Mouse (Mus musculus) lung, postnatal 0 days (tissue): ENCODE results near the gene Grxcr1. TPM values are rescaled to one million over a fixed set of nuclear protein-coding genes. Genes with fewer than 3 reads are reported as not detected.

ENCODE experiments used
- ATAC-seq: fragments of 200-750 bp; cut with Nextera tagmentation; 2 replicates; pipeline ENCODE4 v1.8.0; 2017; ENCODE audit warnings: moderate library complexity
- DNase-seq: peaks from one replicate; pipeline ENCODE4 v3.0.0-alpha.2; 2016; ENCODE audit warnings: low spot score
- H3K27ac ChIP-seq: fragments of 300-500 bp; sonication (generic); 2 replicates; pipeline ENCODE4 v1.5.1; 2014; ENCODE audit warnings: antibody characterized with exemption, mild to moderate bottlenecking, low read length, mixed read lengths
- H3K27me3 ChIP-seq: fragments of 300-500 bp; sonication (generic); replicated peaks from 2 replicates; pipeline ENCODE4 v1.6.1; 2014; ENCODE audit warnings: low read length, mixed read lengths; ENCODE audit not compliant: insufficient read depth
- H3K36me3 ChIP-seq: fragments of 300-500 bp; sonication (generic); 2 replicates; pipeline ENCODE4 v1.6.1; 2014; ENCODE audit warnings: low read length, mixed read lengths; ENCODE audit not compliant: insufficient read depth
- H3K4me1 ChIP-seq: fragments of 300-500 bp; sonication (generic); 2 replicates; pipeline ENCODE4 v1.6.1; 2014; ENCODE audit warnings: antibody characterized with exemption, low read depth, low read length, mixed read lengths; ENCODE audit not compliant: insufficient read depth
- H3K4me2 ChIP-seq: fragments of 300-500 bp; sonication (generic); replicated peaks from 2 replicates; pipeline ENCODE4 v1.6.1; 2014; ENCODE audit warnings: low read depth, mild to moderate bottlenecking, low read length, moderate library complexity, mixed read lengths
- H3K4me3 ChIP-seq: fragments of 300-500 bp; sonication (generic); 2 replicates; pipeline ENCODE4 v1.5.1; 2014; ENCODE audit warnings: low read depth, low read length
- H3K9ac ChIP-seq: fragments of 300-500 bp; sonication (generic); replicated peaks from 2 replicates; pipeline ENCODE4 v1.6.1; 2014; ENCODE audit warnings: low read depth, mild to moderate bottlenecking
- H3K9me3 ChIP-seq: fragments of 300-500 bp; sonication (generic); 2 replicates; pipeline ENCODE4 v1.6.1; 2016; ENCODE audit warnings: low read length, mixed read lengths
- CTCF ChIP-seq: IDR thresholded peaks from 2 replicates; pipeline ENCODE4 v1.5.1; 2016; ENCODE audit warnings: antibody characterized with exemption, mild to moderate bottlenecking
- EP300 ChIP-seq: IDR thresholded peaks from 2 replicates; pipeline ENCODE4 v1.6.1; 2016; ENCODE audit warnings: antibody characterized with exemption, mild to moderate bottlenecking, control low read depth
- WGBS: fragments of 180-500 bp; shearing (Covaris S2); extraction: QIAGEN DNeasy Blood & Tissue Kit; methylation state at CpG from one replicate; pipeline ENCODE4 v1.1.7; 2014; 5-methylcytosine and 5-hydroxymethylcytosine counted together
- polyA plus RNA-seq: library from polyadenylated mRNA; unstranded; fragments of >200 nt; fragmentation: Nextera tagmentation; extraction: Ambion mirVana; gene quantifications from 2 replicates; pipeline ENCODE4 v1.2.1, GENCODE M21; 2015

Gene Grxcr1
- polyA plus RNA-seq, 1 experiment from 2014 or later = not detected

DNA sequence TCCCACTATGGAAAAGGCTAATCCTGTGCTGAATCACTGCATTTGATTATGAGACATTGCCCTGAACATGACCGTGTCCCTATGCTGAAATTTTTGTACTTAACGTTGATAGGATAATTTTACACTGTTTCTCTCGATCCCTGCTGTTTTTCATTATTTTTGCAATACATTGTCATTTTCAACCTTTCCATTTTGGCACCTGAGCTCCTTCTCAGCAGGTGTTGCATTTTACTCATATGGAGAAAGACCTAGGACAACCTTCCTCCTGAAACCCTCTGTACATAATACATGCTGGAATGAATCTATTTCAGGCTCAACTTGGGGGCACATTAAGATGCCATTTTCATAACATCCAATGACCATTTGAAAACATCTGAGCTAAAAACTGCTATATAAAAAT is 38.7 kb downstream of the Grxcr1 start:
- no peak overlapping the region for H3K4me2 ChIP-seq
- H3K4me1 ChIP-seq = no peaks in the 10 kb centered on the region
- DNase-seq = no peak
- ATAC-seq = no peak
- H3K9me3 ChIP-seq = no peaks in the 10 kb centered on the region
- no peak overlapping the region for H3K27ac ChIP-seq
- no peak overlapping the region for H3K9ac ChIP-seq
- no peaks in the 10 kb centered on the region for H3K27me3 ChIP-seq
- no peaks in the 10 kb centered on the region for H3K36me3 ChIP-seq
- 81% methylated on average over 3 of the region's 3 CpGs for WGBS
- no peak for TF ChIP-seq CTCF
- no peak for TF ChIP-seq EP300
- no peak overlapping the region for H3K4me3 ChIP-seq

DNA sequence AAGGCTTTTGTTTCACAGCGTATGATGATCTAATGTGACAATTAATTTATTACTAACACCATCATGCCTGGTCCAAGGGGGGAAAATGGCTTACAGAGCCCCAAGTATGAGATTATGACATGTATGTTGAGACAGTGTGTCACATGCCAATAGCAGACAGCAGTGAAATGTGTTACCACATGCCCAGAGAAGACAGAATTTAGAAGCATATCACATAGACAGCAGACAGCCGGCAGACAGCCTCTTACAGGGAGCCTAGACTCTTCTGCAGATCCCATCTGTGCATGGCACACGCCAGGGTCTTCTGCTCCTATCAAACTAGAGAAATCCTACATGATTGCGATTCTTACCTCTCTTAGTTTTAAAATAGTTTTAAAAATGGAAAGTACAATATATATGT is 40.2 kb downstream of the Grxcr1 start:
- ATAC-seq = no peak
- Histone ChIP-seq H3K4me3 (no peak overlapping the region), H3K4me2 (no peak overlapping the region), H3K36me3 (no peaks in the 10 kb centered on the region), H3K9ac (no peak overlapping the region), H3K27me3 (no peaks in the 10 kb centered on the region), H3K27ac (no peak overlapping the region), H3K4me1 (no peaks in the 10 kb centered on the region), H3K9me3 (no peaks in the 10 kb centered on the region)
- no peak for TF ChIP-seq CTCF
- no peak for TF ChIP-seq EP300
- WGBS = 82% methylated on average over 4 of the region's 4 CpGs
- no peak for DNase-seq

DNA sequence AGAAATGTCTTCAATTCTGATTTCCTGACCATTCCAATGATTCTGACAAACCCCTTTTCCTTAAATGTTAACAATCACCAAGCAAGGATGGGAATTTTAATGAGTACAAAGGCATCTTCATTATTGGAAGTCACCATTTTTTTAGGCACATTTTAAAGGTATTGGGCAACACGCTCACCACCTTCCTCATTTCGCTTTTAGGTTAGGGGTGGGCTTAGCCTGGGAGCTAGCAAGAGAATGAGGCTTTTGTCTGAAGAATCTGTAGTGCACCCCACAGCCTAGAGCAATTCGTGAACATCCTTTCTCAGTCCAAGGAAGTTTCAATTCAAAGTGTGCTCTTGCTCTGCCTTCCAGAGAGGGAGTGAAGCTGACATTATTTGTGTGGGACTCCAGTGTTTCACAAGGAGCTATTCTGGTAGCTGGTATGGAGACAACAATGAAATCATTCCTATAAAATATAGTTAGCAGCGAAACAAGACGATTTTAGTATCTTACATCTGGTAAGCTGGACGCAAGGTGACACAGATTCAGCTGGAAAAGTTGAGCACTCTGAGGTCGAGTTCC is 55.0 kb downstream of the Grxcr1 start:
- WGBS = 75% methylated on average over 7 of the region's 7 CpGs
- H3K27me3 ChIP-seq = no peaks in the 10 kb centered on the region
- H3K4me3 ChIP-seq = no peak overlapping the region
- H3K36me3 ChIP-seq = no peaks in the 10 kb centered on the region
- TF ChIP-seq CTCF (no peak), EP300 (no peak)
- no peak overlapping the region for H3K9ac ChIP-seq
- DNase-seq (no peak), ATAC-seq (no peak)
- no peak overlapping the region for H3K4me2 ChIP-seq
- no peaks in the 10 kb centered on the region for H3K9me3 ChIP-seq
- H3K27ac ChIP-seq = no peak overlapping the region
- H3K4me1 ChIP-seq = no peaks in the 10 kb centered on the region

DNA sequence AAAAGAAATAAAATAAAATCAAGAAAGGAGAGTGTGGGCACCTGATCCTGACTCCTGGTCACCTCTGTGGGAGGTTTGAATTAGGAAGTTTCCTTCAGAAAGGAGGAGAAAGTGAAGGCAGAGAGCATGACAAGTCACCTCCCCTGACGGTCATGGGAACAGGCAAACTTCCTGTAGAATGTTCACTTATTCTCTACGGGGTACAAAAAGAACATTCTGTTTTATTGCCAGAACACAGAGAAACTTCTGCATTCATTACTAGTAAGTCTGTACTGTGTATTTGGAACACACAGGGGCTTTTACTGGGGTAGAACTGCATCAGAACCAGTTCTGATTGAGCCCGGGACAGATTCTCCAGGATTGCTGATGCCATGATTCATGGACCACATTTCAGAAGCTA is 55.5 kb downstream of the Grxcr1 start:
- no peaks in the 10 kb centered on the region for H3K36me3 ChIP-seq
- H3K4me3 ChIP-seq = no peak overlapping the region
- no peaks in the 10 kb centered on the region for H3K27me3 ChIP-seq
- TF ChIP-seq EP300 = no peak
- TF ChIP-seq CTCF = no peak
- H3K4me1 ChIP-seq = no peaks in the 10 kb centered on the region
- DNase-seq (no peak), ATAC-seq (no peak)
- 73% methylated on average over 3 of the region's 3 CpGs for whole genome bisulfite sequencing
- no peak overlapping the region for H3K9ac ChIP-seq
- no peak overlapping the region for H3K4me2 ChIP-seq
- H3K27ac ChIP-seq = no peak overlapping the region
- H3K9me3 ChIP-seq = no peaks in the 10 kb centered on the region

DNA sequence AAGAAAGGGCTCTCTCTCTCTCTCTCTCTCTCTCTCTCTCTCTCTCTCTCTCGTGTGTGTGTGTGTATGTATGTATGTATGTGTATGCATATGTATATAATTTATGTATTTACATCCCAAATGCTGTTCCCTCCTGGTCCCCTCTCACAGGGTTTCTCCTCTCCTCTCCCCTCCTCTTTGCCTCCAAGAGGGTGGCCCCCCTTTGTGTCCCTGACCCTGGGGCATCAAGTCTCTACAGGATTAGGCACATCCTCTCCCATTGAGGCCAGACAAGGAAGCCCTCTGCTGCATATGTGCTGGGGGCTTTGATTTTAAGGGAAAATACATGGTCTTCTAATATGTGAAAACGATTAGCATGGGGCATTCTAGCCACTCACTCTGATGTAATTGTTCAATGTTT is 61.5 kb downstream of the Grxcr1 start:
- TF ChIP-seq CTCF (no peak), EP300 (no peak)
- no peaks in the 10 kb centered on the region for H3K36me3 ChIP-seq
- H3K4me2 ChIP-seq = no peak overlapping the region
- 64% methylated on average over 1 of the region's 2 CpGs for WGBS
- no peak overlapping the region for H3K27ac ChIP-seq
- ATAC-seq (no peak), DNase-seq (no peak)
- no peaks in the 10 kb centered on the region for H3K9me3 ChIP-seq
- no peaks in the 10 kb centered on the region for H3K4me1 ChIP-seq
- H3K9ac ChIP-seq = no peak overlapping the region
- H3K4me3 ChIP-seq = no peak overlapping the region
- no peaks in the 10 kb centered on the region for H3K27me3 ChIP-seq

DNA sequence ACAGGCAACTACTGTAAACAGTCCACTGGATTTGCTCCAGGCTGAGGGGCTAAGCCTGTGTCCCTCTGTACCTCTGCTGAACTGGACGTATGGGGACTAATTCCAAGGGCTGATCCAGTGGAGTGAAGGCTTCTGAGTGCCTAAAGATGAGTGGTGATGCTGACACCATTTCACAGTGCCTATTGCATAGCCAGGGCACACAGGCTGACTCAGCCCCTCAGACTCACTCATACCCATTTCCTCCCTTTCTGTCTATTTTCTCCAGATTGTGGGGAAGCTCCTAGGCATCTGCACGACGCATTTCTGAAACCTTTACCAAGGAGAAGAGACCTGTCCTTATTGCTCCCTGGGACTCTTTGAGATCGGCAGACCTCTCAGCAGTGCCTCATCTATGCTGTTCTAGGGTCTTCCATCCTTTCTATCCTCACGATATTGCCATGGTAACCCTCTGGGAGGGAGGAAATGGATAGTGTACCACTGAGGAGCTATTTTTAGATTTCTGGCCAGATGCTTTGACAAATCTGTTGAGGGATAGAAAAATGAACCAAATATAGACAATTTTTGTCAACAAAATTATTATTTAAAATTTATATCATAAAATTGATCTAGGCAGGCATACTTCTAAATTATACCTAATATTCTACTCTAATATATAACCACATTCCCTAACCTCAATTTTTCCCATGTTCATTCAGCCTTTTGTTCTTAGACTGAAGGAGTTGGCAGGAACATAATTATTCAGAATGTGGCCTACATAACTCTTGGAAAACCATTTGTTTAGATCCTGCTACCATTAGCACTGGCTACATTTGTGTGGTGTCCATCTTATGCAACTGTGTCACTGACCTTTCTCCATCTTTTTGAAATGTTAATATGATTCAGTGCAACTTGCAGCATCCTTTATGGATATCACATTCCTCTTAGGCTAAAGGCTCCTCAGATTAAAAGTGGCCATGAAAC is 66.3 kb downstream of the Grxcr1 start:
- ATAC-seq (no peak), DNase-seq (no peak)
- 80% methylated on average over 5 of the region's 5 CpGs for WGBS
- no peak for TF ChIP-seq CTCF
- TF ChIP-seq EP300 = no peak
- Histone ChIP-seq H3K27ac (no peak overlapping the region), H3K9ac (no peak overlapping the region), H3K4me2 (no peak overlapping the region), H3K4me1 (no peaks in the 10 kb centered on the region), H3K27me3 (no peaks in the 10 kb centered on the region), H3K4me3 (no peak overlapping the region), H3K9me3 (no peaks in the 10 kb centered on the region), H3K36me3 (no peaks in the 10 kb centered on the region)
